Mouse (Mus musculus): ENCODE results near the gene Iglon5.

Gene Iglon5

GRCm38 (mm10) chr7:43489631-43490125 lies at the start of gene Iglon5:
TSS of gene Iglon5 (minus strand) at chr7:43490075.
- in situ Hi-C loops (cut with MboI, MseI) = no loop called here

GRCm38 (mm10) chr7:43538524-43538923 lies 48.6 kb upstream of the Iglon5 start:
- in situ Hi-C loops (cut with MboI, MseI) = no loop called here

- in situ Hi-C loops (cut with MboI, MseI) = no loop called here
Observed at GRCm38 (mm10) chr7:43532936-43533505, 43.1 kb upstream of the Iglon5 start.

- in situ Hi-C loops (cut with MboI, MseI) = no loop called here
Observed at GRCm38 (mm10) chr7:43530216-43530785, 40.4 kb upstream of the Iglon5 start.

- in situ Hi-C loops (cut with MboI, MseI) = no loop called here
Observed at GRCm38 (mm10) chr7:43525313-43525712, 35.4 kb upstream of the Iglon5 start.

- in situ Hi-C loops (cut with MboI, MseI) = loop anchor here in 1 of 2 experiments (5.0 kb wide), 1 partner anchor 50 kb away; no protein-coding TSS in a partner anchor
Observed at GRCm38 (mm10) chr7:43522776-43523175, 32.9 kb upstream of the Iglon5 start.

GRCm38 (mm10) chr7:43518341-43518740 lies 28.5 kb upstream of the Iglon5 start:
- in situ Hi-C loops (cut with MboI, MseI) = no loop called here

- in situ Hi-C loops (cut with MboI, MseI) = no loop called here
Observed at GRCm38 (mm10) chr7:43515076-43515475, 25.2 kb upstream of the Iglon5 start.

- in situ Hi-C loops (cut with MboI, MseI) = no loop called here
Observed at GRCm38 (mm10) chr7:43512519-43512918, 22.6 kb upstream of the Iglon5 start.

GRCm38 (mm10) chr7:43511707-43512478 lies 22.0 kb upstream of the Iglon5 start:
- in situ Hi-C loops (cut with MboI, MseI) = no loop called here

- in situ Hi-C loops (cut with MboI, MseI) = no loop called here
Observed at GRCm38 (mm10) chr7:43495343-43496021, 5.6 kb upstream of the Iglon5 start.

GRCm38 (mm10) chr7:43490861-43491260 lies 986 bp upstream of the Iglon5 start:
- in situ Hi-C loops (cut with MboI, MseI) = no loop called here

GRCm38 (mm10) chr7:43490182-43490584 lies 308 bp upstream of the Iglon5 start:
- in situ Hi-C loops (cut with MboI, MseI) = no loop called here

GRCm38 (mm10) chr7:43488646-43489045 lies 1.2 kb downstream of the Iglon5 start:
- in situ Hi-C loops (cut with MboI, MseI) = no loop called here

- in situ Hi-C loops (cut with MboI, MseI) = no loop called here
Observed at GRCm38 (mm10) chr7:43483236-43483635, 6.6 kb downstream of the Iglon5 start.

GRCm38 (mm10) chr7:43482090-43482716 lies 7.7 kb downstream of the Iglon5 start:
- in situ Hi-C loops (cut with MboI, MseI) = no loop called here

GRCm38 (mm10) chr7:43481191-43481590 lies 8.7 kb downstream of the Iglon5 start:
- in situ Hi-C loops (cut with MboI, MseI) = no loop called here

GRCm38 (mm10) chr7:43476376-43476775 lies 13.5 kb downstream of the Iglon5 start:
- in situ Hi-C loops (cut with MboI, MseI) = loop anchor here (5.0 to 10.0 kb wide), 4 partner anchors 86 to 748 kb away; partner anchors contain the start of genes Zfp658 (in 2 of the 2), Ctu1 (in 1 of the 2), Klk1 (in 1 of the 2) and Klk8 (in 1 of the 2)

GRCm38 (mm10) chr7:43475706-43476105 lies 14.2 kb downstream of the Iglon5 start:
- in situ Hi-C loops (cut with MboI, MseI) = loop anchor here (5.0 to 10.0 kb wide), 4 partner anchors 87 to 749 kb away; partner anchors contain the start of genes Zfp658 (in 2 of the 2), Ctu1 (in 1 of the 2), Klk1 (in 1 of the 2) and Klk8 (in 1 of the 2)

- in situ Hi-C loops (cut with MboI, MseI) = loop anchor here (10.0 kb wide), 2 partner anchors 324 to 754 kb away; partner anchors contain the start of genes Klk1 (in 1 of the 2), Klk8 (in 1 of the 2) and Klk9 (in 1 of the 2)
Observed at GRCm38 (mm10) chr7:43470373-43470772, 19.5 kb downstream of the Iglon5 start.

Measured in T-helper 17 cell (primary cell).